Mouse (Mus musculus): ENCODE measurements around the gene Slc2a8.
A peak's percentile ranks its signal among the peaks of the same experiment; 100 is the strongest.
"Not testable (repeated sequence)": the region's sequence is repeated elsewhere in the genome, so short reads cannot be mapped to it uniquely, and the experiment has no call there.

Gene Slc2a8

DNA sequence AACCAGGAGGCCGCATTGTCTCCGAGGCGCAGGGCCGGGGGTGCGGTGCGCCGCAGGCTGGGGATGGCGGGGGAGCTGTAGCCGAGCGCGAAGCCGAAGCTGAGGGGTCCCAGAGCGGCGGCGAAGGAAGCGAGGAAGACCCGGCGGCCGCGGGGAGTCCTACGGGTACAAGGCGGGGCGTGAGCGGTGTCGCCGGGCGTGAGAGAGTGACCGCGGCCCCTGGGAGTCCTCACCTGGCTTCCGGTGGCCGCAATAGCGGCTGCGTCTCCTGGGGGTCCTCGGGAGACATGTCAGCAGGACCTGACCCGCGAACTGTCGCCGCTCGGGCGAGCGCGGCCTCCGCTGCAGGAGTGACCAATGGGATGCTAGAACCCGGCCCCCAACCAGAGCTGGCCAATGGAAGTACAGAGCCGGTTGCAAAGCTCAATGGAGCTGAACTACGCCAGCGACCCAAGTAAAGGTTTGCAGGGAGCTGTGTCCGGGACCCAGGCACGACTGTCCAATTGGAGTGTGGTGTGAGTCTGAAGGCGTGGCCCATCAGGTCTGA, at the start of gene Slc2a8:
Gene Slc2a8, minus strand, starts transcription at position 359 of the 547 bp plus-strand sequence.
- peak; percentile 70 to 85 for DNase-seq (ENCODE audit: low spot score in 2 of 2)

DNA sequence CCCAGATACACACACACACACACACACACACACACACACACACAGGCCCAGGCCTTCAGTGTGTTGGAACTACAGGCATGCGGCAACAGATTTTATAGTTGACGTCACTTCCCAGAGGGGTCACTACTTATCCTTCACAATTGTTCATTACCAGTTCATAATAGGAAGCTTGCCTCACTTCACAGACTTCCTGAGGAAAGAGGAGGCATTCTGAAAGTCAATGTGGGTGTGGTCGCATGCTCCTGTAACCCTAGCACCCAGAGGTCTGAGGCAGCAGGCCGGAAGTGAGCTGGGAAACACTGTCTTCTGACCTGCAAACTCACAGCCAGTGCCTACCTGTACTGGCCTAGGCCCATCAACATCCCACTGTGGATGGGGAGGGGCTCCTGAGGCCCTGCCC, 43.2 kb upstream of the Slc2a8 start:
- no peak for DNase-seq (ENCODE audit: low spot score in 2 of 2)

DNA sequence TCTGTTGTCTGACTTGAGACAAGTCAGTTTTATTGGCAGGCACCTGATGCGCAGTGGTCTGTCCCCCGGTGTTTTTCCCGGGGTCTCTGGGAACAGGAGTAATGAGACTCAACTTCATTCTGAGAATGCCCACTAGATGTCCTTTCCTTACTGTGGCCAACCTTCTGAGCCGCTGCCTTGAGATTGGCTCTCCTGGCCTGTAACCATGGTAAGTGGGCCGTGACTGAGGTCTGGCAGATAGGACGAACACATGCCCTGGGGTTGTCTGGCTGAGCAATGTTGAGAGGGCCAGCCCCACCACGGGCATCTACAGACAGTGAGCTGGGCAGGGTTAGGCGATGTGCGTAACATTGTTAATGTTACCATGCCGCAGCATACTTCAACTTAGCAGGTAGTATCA, 42.7 kb upstream of the Slc2a8 start:
- DNase-seq (ENCODE audit: low spot score in 2 of 2), result peak in 1 of 2 experiments; percentile 52

DNA sequence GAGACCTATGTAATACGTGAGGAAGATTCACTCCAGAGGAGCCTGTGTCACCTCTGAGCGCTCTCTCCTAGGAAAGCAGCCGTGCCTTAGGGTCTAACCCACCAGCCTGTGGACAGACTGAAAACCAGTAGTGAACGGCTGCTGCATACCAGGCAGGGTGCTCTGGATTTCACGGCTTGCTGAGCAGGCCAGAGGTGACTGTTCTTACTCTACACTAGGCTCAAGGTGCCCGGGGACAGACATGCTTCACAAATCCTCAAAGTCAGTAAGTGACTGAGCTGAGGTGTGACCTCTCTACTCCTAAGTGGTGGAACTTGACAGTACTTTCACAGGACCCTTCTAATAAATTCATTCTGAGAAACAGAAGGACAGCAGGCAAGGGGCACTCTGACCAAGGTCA, 41.0 kb upstream of the Slc2a8 start:
- no peak for DNase-seq (ENCODE audit: low spot score in 2 of 2)

DNA sequence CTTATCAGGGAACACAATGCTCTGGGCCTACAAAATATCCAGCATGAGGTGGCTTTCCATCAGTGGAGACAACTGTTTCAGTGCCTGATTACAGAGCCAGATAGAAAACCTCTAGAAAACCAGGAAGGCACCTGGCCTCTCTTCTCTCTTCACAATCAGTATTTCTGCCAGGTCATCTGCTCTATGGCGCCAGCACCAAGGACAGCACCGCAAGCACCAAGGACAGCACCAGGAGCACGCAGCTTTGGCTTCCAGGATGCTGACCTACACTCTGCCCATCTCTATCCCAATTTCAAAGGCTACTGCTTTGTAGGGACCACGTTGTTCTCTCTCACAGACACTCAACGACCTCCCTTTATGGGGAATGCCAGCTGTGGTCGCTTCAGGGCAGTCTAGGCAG, 36.1 kb upstream of the Slc2a8 start:
- no peak for DNase-seq (ENCODE audit: low spot score in 2 of 2)

DNA sequence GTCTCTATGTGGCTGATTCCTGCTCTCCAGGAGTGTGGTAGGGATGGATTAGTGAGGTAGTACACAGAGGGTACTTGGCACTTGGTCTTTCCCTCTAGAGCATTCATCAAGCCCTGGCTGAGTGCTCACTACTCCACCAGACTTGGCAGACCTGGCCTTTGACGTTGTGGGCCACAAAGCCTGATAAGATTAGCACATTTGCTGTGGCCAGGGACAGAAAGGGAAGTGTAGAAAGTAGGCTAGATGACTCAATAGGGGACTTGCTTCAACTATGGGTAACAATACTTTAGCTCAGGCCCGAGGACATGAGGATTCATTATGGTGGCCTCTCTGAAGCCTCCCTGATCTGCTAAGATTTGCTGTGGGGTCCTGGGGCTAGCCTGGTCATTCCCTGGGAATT, 35.3 kb upstream of the Slc2a8 start:
- no peak for DNase-seq (ENCODE audit: low spot score in 2 of 2)

DNA sequence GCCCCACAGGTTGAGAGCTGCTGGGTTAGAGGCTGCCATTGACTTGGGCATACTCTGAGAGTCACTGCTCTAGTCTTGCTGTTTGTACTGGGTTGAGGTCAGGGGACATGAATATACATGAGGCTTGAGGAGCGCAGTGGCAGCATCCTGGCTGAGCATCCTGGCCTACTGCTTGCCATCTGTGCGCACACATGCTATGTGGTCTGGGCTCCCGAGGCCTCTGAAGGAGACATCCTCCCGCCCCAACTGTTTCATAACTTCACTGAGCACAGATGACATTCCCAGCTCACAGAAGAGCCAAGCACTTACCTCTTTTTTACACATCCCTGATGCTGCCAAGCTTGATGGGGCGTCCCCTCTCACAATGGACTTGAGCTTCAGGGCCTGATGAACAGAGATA, 33.0 kb upstream of the Slc2a8 start:
- peak in 1 of 2 experiments; percentile 54 for DNase-seq (ENCODE audit: low spot score in 2 of 2)

DNA sequence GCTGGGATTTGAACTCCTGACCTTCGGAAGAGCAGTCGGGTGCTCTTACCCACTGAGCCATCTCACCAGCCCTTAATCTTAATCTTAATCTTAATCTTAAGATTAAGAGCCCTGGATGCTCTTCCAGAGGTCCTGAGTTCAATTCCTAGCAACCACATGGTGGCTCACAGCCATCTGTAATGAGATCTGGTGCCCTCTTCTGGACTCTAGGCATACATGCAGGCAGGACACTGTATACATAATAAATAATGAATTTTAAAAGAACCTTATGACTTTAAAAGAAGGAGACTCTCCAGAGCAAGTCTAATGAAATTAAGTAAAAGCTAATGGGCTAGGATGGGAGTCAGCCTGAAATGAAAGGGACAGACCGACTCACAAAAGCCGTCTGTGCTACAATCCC, 27.2 kb upstream of the Slc2a8 start:
- DNase-seq (ENCODE audit: low spot score in 2 of 2), result not testable (repeated sequence)

DNA sequence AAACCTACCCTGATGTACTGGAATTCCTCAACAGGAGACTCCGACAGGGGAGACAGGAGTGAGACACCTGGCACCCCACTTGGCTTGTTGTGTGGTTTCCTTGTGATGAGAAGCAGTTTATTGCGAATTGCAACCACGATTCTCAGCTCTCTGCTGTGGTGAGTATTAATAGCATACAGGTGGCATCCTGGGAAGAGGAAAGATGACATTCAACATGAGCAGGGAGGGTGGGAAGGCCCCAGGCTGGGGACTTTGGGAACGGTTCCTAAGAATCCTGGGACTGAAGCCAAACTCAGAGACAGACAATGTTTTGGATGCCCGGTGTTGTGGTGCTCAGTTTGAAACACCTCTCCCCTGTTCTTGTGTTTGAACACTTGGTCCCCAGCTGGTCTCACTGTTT, 23.2 kb upstream of the Slc2a8 start:
- no peak for DNase-seq (ENCODE audit: low spot score in 2 of 2)

DNA sequence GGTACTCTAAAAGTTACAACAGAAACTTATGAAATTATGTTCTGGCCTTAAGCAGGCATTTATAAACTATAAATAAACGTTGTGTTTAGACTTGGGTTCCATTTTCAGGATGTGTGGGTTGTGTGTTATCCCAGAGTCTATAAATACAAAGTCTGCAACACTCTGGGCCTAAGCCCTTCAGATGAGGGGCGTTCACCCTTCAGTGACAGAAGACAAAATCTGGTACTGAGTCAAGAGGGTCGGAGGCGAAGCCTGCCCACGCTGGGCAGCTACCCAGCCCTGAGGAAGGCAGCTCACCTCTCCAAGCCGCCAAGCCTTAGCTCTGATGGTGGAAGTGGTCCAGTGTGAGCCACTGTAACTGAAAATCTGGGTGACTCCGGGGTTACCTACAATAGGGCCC, 20.3 kb upstream of the Slc2a8 start:
- no peak for DNase-seq (ENCODE audit: low spot score in 2 of 2)

DNA sequence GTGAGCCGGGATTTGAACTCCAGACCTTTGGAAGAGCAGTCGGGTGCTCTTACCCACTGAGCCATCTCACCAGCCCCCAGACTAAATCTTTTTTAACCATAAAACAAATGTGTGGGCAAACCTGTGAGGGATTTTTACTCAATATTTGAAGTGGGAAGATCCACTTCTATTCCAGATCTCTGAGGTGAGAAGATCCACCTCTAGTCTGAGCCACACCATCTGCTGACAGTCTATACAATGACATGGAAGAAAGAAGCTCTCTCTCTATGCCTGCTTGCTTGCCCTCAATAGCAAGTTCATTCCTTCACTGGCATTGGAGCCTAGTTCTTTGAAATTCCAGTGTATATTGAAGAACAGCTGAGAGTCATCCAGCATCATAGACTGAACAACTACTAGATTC, 17.9 kb upstream of the Slc2a8 start:
- DNase-seq (ENCODE audit: low spot score in 2 of 2), result no peak

DNA sequence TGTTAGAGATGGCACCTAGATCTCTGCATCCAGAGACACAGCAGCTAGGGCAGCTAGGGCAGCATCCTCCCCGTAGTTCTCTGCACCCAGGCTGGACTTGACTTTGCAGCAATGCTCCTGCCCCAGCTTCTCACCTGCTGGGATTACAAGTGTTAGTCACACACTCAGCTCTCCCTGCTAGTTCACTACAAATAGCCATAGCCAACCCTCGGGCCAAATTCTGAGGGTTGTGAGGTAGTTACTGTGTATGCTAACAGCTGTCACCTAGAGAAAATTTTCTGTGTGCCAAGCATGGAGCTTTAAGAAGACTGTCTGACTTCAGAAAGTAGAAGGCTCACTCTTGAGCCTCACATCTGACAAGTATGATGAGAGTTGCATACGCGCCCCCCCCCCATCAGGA, 15.9 kb upstream of the Slc2a8 start:
- no peak for DNase-seq (ENCODE audit: low spot score in 2 of 2)

DNA sequence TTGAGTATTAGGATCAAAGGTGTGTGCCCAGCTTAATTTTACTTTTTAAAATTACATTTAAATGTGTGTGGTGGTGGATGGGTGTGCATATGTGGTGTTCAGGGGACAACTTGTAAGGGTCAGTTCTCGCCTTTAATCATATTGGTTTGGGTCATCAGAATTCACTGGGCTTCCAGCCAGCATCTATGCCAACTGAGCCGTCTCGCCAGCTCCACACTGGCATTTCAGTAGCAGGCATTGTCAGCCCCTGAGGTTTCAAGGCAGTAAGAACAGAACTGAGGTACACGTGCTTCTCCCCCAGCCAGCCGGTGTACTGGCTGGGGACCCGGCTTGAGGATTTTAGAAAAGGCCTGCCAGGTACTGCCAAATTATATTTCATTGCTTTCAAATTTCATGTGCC, 15.2 kb upstream of the Slc2a8 start:
- DNase-seq (ENCODE audit: low spot score in 2 of 2), result no peak

DNA sequence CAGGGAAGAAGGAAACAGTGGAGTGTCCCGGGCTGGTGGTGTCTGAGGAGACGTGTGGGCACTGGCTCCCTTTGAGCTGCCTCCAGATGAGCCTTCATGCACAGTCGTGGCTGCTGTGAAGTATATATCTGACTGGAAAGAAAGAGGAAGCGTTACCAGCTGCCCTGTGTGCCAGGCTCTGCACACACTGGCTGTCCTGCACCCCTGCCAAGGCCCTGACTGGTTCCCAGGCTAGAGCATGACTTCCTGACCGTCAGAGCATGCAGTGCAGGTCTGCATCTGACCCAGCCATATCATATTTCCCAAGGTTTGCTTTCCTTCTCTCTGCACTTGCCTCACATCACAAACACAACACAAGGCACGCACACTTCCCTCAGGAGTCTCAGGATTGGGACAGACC, 10.2 kb upstream of the Slc2a8 start:
- no peak for DNase-seq (ENCODE audit: low spot score in 2 of 2)

DNA sequence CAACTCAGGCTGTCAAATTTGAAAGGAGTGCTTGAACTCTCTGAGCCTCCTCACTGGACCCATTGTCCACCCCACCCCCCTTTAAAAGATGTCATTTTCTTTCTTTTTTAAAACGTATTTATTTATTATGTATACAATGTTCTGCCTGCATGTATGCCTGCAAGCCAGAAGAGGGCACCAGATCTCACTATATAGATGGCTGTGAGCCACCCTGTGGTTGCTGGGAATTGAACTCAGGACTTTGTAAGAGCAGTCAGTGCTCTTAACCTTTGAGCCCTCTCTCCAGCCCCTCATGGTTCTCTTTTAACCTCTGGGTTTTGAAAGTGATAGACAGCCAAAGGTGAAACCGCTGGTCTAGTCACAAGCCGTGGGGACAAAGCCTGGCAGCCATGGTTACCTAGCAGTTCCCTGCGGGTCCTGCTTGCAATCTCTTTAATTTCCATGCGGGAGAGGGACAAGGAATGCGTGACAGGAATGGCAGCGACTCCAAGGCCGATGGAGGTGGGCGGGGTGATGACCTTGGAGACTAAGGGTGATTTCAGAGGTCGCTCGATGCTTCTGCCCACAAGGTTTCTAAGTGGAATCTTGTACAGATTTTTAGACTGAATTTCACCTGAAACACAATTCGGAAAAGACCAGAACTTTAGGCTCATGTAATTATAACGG, 8.4 kb upstream of the Slc2a8 start:
- no peak for DNase-seq (ENCODE audit: low spot score in 2 of 2)

DNA sequence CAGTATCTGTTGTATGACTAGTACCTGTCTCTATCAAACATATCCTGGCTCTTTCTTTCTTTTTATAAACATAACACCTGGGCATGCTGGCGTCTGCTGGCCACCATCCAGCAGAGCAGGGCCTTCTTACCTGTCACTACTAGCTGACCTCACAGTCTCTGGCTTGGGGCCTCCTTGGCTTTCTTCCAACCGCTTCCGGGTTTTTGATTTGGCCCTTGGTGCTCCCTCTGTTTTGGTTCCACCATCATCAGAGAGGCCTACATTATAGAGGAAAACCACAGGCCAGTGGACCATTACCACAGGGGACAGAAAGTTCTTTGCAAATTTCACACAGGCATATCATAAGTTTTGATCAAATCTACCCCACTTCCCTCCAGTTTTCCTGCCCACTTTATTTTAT, 7.5 kb upstream of the Slc2a8 start:
- no peak for DNase-seq (ENCODE audit: low spot score in 2 of 2)

DNA sequence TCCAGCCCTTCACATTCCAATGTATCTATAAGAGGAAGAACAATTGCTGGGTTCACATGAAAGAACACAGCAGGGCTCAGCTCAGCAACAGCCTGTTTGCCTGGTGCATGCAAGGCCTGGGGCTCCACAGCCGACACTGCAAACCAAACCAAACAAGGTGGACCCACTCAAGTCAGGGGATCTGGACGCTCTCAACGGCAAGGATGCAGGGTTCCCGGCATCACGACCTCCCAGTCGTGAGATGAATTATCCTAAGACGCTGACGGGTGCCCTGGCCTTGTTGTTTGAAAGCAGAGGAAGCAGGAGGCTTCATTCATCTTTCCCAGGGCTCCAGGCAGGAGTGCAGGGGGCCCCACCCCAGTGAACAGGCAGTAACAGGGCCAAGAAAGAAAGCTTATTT, 4.0 kb upstream of the Slc2a8 start:
- DNase-seq (ENCODE audit: low spot score in 2 of 2), result no peak

DNA sequence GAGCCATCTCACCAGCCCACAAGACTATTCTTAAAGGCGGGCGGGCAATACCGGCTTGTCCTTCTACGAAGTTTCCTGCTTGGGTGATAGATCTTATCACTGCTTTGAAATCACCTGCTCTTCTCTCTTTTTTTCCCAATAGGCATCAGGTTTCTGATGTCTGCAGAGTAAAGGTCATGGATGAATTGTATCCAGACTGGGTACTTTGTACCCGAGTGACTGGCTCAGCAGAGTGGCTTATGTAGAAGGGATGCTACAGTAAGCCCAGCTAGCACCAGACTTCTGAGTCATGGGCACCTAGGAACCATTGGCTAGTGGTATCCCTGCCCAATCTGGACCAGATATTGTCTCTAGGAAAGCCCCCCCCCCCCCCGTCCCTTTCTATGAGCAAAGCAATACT, 1.7 kb upstream of the Slc2a8 start:
- DNase-seq (ENCODE audit: low spot score in 2 of 2), result no peak

DNA sequence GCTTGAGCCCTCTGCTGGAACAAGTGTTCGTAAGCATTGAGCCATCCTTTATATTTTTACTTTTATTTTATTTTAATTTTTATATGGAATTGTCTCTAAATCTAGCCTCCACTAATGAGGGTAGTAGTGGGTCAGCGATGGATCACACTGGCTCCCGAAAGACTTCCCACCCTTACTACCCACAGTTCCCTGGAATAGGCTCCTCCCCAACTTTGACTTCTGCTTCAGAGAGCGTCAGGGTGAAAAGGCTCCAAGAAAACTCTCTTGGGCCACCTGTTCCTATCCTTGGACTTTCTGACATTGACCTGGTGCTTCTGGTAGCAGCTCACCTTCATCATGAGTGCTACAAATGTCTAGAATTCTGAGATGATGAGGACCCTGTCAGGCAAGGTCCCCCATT, 817 bp upstream of the Slc2a8 start:
- DNase-seq (ENCODE audit: low spot score in 2 of 2), result no peak

DNA sequence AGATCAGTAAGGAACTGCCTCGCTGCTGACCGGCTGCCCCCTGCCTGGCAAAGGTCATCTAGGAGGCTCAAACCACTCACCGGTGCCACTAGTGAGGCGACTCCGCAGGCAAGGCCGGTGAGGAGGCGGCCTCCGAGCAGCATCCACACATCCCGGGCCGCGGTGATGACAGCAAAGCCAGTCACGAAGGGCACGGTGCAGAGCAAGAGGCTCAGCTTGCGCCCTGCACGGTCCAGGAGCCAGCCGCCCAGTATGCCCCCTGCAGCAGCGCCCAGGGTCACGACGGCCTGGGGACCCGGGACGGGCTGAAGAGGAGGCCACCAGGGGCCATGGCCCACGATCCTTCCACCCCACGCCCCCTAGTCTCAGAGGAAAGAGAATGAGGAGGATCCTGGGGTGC, 602 bp downstream of the Slc2a8 start:
- no peak for DNase-seq (ENCODE audit: low spot score in 2 of 2)

DNA sequence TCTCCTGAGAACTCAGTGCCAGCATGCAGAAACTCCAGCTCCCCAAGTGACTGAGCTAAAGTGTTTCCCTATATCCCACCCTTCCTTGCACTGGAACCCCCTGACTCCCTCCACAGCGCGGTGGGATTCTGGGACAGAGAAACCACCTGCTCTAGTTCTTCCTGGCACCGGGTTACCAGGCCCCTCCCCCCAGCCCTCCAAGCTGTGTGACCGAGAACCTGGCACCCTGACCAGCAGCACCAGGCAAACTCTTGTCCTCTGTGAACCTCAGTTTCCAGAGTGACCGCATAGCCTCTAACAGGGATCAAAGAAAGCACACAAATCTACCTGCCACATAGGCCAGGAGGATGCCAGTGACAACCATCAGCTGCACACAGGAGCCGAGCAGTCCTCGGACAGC, 2.2 kb downstream of the Slc2a8 start:
- DNase-seq (ENCODE audit: low spot score in 2 of 2), result no peak

DNA sequence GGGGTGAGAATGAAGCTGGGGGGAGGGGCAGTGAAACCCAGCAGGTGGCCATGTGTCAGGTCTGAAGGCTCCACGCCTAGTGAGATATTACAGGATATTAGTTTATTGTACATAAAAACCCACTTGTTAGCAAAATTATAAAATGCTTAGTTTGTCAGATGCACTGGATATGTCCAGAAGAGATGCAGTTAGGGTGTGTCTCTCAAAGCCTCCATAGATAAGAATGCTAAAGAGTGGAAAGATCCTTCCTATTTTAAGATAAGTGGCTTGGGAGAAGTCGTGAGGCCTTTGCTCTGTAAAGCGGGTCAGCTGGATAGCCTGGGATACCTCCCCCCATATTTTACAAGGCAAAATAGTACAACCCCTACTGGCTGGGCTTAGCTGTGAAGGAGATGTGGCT, 3.2 kb downstream of the Slc2a8 start:
- DNase-seq (ENCODE audit: low spot score in 2 of 2), result no peak

DNA sequence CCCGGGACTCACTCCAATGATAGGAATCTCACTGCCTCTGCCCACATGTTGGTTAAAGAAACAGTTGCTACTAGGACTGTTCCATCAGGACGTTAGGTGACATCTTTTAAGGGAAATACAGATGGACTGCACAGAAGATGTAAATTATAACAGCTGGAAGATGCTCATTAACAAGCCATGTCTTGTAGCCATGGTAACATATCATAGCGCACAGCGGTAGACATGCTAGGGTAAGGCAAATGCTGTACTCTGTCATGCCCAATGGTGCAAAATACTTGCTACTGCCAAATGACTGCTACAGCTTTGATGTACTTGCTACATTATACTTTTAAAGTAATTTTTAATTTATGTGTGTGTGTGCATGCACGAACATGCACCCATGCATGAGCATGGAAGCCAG, 4.8 kb downstream of the Slc2a8 start:
- no peak for DNase-seq (ENCODE audit: low spot score in 2 of 2)

DNA sequence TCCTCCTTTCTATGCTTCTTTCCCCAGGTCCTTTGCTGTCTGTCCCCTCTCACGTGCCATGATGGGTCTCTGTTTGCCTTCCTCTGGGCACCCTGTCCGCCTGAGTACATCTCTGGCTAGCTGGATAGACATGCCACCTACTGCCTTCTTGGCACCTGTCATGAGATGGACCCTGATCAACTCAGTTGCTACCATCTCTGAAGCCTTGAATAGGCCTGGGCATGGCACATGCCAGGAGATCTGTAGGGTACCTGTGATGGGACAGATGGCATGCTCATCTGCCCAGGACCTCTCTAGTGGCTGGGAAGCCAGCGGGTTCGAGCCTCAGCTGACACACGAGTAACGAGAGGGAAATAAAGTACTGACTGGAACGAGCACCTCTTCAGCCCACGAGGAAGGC, 7.7 kb downstream of the Slc2a8 start:
- no peak for DNase-seq (ENCODE audit: low spot score in 2 of 2)
